Mouse (Mus musculus) bone marrow macrophage, adult 2 months (primary cell): ENCODE measurements at regions not wholly inside any gene's neighbourhood (a gene's known extent, or its start where the extent isn't known, plus 50 kb on each side); places are given as distances from the start of the nearest gene placed in this dataset.

ENCODE experiments used
- CTCF ChIP-seq: IDR thresholded peaks from 2 replicates; pipeline ENCODE4 v1.5.1; 2012; ENCODE audit warnings: low read depth, mild to moderate bottlenecking, low read length, moderate library complexity
- POLR2A ChIP-seq: IDR thresholded peaks from 2 replicates; pipeline ENCODE4 v1.6.1; 2012; ENCODE audit warnings: mild to moderate bottlenecking, low read depth, low read length, borderline replicate concordance

DNA sequence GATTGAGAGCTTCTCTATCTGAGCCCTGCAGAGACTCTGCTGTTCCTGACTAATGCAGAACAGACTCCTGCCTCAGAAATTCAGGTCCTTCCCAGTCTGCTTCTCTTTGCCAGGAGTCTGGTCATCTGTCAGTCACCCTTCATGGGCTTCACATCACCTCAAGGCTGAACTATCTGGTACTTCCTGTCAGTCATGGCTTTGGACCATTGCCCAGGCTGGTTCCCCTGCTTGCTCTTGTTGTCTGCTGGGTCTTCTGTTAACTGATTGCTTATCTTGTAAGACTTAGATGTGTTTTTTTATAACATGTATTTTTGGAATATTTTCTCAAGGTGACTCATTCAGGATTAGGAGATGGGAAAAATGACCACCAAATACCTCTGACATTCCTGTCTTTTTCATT, 162.6 kb upstream of the Rbfox1 start:
- no peak for TF ChIP-seq CTCF
- no peak for TF ChIP-seq POLR2A
